Mouse (Mus musculus): ENCODE measurements at regions not wholly inside any gene's neighbourhood (a gene's known extent, or its start where the extent isn't known, plus 50 kb on each side); places are given as distances from the start of the nearest gene placed in this dataset.

DNA sequence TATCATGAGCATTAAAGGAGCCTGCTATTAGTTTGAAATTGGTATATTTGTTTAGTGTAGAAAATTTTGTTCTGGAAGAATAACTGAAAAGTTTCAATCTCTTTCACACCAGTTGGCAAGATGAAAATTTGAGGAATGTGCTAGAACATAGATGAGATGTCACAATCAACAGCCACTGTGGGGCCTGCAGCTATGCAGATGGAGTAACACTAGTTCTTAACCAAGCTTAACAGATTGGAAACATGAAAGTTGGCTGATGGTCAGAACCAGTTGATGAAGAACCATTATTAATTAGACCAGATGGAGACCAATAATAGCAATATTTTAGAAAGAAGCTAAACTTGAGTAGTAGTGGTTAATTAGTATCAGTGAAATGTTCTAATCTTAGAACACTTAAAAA is 182.3 kb downstream of the Fat4 start:
- TF ChIP-seq CTCF (IDR thresholded peaks at IDR 0.05; ENCODE audit: low read depth) = no peak
- TF ChIP-seq EP300 (optimal IDR thresholded peaks at IDR 0.05) = no peak

Measured in stomach, postnatal 0 days (tissue).